Mouse (Mus musculus): ENCODE results near the gene Decr2. TPM values are rescaled to one million over a fixed set of nuclear protein-coding genes. Genes with fewer than 3 reads are reported as not detected.

The Decr2 gene
- 0.11 and 0.89 TPM in 2 replicates for polyA plus RNA-seq (2012; ENCODE audit: low replicate concordance)

GRCm38 (mm10) chr17:26089905-26090632 is at the start of gene Decr2:
Decr2 (minus strand) TSS chr17:26090337.

GRCm38 (mm10) chr17:26138239-26138836 is 48.2 kb upstream of the Decr2 start, which contains the start of gene Axin1:
Axin1 (plus strand) TSS chr17:26138688.

GRCm38 (mm10) chr17:26123267-26123684 is 33.1 kb upstream of the Decr2 start, which contains the start of gene Mrpl28:
Mrpl28 (plus strand) TSS chr17:26123500.

GRCm38 (mm10) chr17:26113181-26113948 is 23.2 kb upstream of the Decr2 start, which contains the start of gene Tmem8:
Tmem8 (plus strand) TSS chr17:26113299.

GRCm38 (mm10) chr17:26095121-26095740 is 5.1 kb upstream of the Decr2 start, which contains the start of gene Nme4:
Nme4 (minus strand) TSS chr17:26095602.

GRCm38 (mm10) chr17:26068831-26069739 is 21.1 kb downstream of the Decr2 start, which contains the start of gene Rab11fip3:
Rab11fip3 (minus strand) TSS chr17:26069555.

Other genes starting within 250 kb of the Decr2 start
- gene Gm20683, start 248.6 kb downstream of the Decr2 start, polyA plus RNA-seq (2012; ENCODE audit: low replicate concordance), result 12.7 and 16.5 TPM in 2 replicates
- 134 and 279 TPM in 2 replicates for gene Rhot2, start 245.5 kb downstream of the Decr2 start, polyA plus RNA-seq (2012; ENCODE audit: low replicate concordance)
- gene Wdr90, start 228.8 kb downstream of the Decr2 start, polyA plus RNA-seq (2012; ENCODE audit: low replicate concordance), result 22.8 and 33.0 TPM in 2 replicates
- gene Mcrip2, start 221.6 kb downstream of the Decr2 start, polyA plus RNA-seq (2012; ENCODE audit: low replicate concordance), result 164 and 319 TPM in 2 replicates
- gene Mettl26, start 215.3 kb downstream of the Decr2 start, polyA plus RNA-seq (2012; ENCODE audit: low replicate concordance), result 60.7 and 67.0 TPM in 2 replicates
- gene Wfikkn1, start 209.5 kb downstream of the Decr2 start, polyA plus RNA-seq (2012; ENCODE audit: low replicate concordance), result 1.4 and 1.7 TPM in 2 replicates
- gene Rab40c, start 170.6 kb downstream of the Decr2 start, polyA plus RNA-seq (2012; ENCODE audit: low replicate concordance), result 12.5 and 13.4 TPM in 2 replicates
- 354 and 1,450 TPM in 2 replicates for gene Pigq, start 145.4 kb downstream of the Decr2 start, polyA plus RNA-seq (2012; ENCODE audit: low replicate concordance)
- gene Nhlrc4, start 145.4 kb downstream of the Decr2 start, polyA plus RNA-seq (2012; ENCODE audit: low replicate concordance), result 0.28 and 3.2 TPM in 2 replicates
- gene A930017K11Rik, start 137.8 kb downstream of the Decr2 start, polyA plus RNA-seq (2012; ENCODE audit: low replicate concordance), result 0.09 TPM in 1 of 2 replicates, not detected in the other
- 78.7 and 121 TPM in 2 replicates for gene Capn15, start 104.5 kb downstream of the Decr2 start, polyA plus RNA-seq (2012; ENCODE audit: low replicate concordance)
- 4.8 and 7.2 TPM in 2 replicates for gene Rab11fip3, start 20.8 kb downstream of the Decr2 start, polyA plus RNA-seq (2012; ENCODE audit: low replicate concordance)
- gene Nme4, start 5.3 kb upstream of the Decr2 start, polyA plus RNA-seq (2012; ENCODE audit: low replicate concordance), result 55.7 and 62.6 TPM in 2 replicates
- 5.9 and 15.9 TPM in 2 replicates for gene Tmem8, start 23.0 kb upstream of the Decr2 start, polyA plus RNA-seq (2012; ENCODE audit: low replicate concordance)
- gene Mrpl28, start 33.2 kb upstream of the Decr2 start, polyA plus RNA-seq (2012; ENCODE audit: low replicate concordance), result 112 and 181 TPM in 2 replicates
- 36.8 and 40.9 TPM in 2 replicates for gene Axin1, start 48.4 kb upstream of the Decr2 start, polyA plus RNA-seq (2012; ENCODE audit: low replicate concordance)
- 7.8 and 8.9 TPM in 2 replicates for gene Pdia2, start 108.8 kb upstream of the Decr2 start, polyA plus RNA-seq (2012; ENCODE audit: low replicate concordance)
- 1.3 and 3.5 TPM in 2 replicates for gene Rgs11, start 112.6 kb upstream of the Decr2 start, polyA plus RNA-seq (2012; ENCODE audit: low replicate concordance)
- 1.5 and 4.5 TPM in 2 replicates for gene Arhgdig, start 117.4 kb upstream of the Decr2 start, polyA plus RNA-seq (2012; ENCODE audit: low replicate concordance)
- 1.2 and 6.5 TPM in 2 replicates for gene Fam234a, start 153.9 kb upstream of the Decr2 start, polyA plus RNA-seq (2012; ENCODE audit: low replicate concordance)
- gene Luc7l, start 162.6 kb upstream of the Decr2 start, polyA plus RNA-seq (2012; ENCODE audit: low replicate concordance), result 41.6 and 47.4 TPM in 2 replicates

Measured in leukemia stem cell, adult 10-12 weeks (primary cell).